Mouse (Mus musculus) heart, adult 8-10 months (tissue): ENCODE results near the gene Ncs1. TPM values are rescaled to one million over a fixed set of nuclear protein-coding genes. Genes with fewer than 3 reads are reported as not detected.

Source experiments
- DNase-seq: peaks from one replicate; pipeline ENCODE4 v3.0.0; 2022; ENCODE audit warnings: low spot score
- total RNA-seq, 4 experiments: library from RNA; stranded (reverse); gene quantifications; 2 replicates each; pipeline ENCODE4 v1.2.4; 2022

The Ncs1 gene
- total RNA-seq, 4 experiments from 2014 or later, result 10.0 to 16.2 (median 14.1) TPM

- DNase-seq, result no peak
These were observed 32.2 kb downstream of the Ncs1 start for GRCm38 (mm10) chr2:31277810-31278209.

GRCm38 (mm10) chr2:31278483-31278882 is 32.9 kb downstream of the Ncs1 start:
- DNase-seq, result no peak

GRCm38 (mm10) chr2:31281138-31281537 is 35.5 kb downstream of the Ncs1 start:
- DNase-seq, result no peak

GRCm38 (mm10) chr2:31282266-31282665 is 36.6 kb downstream of the Ncs1 start:
- no peak for DNase-seq

GRCm38 (mm10) chr2:31282880-31283279 is 37.3 kb downstream of the Ncs1 start:
- no peak for DNase-seq

- no peak for DNase-seq
These were observed 38.9 kb downstream of the Ncs1 start for GRCm38 (mm10) chr2:31284531-31284930.

GRCm38 (mm10) chr2:31291421-31291820 is 45.8 kb downstream of the Ncs1 start:
- peak; percentile 62 for DNase-seq

- peak; percentile 67 for DNase-seq
These were observed 49.4 kb downstream of the Ncs1 start for GRCm38 (mm10) chr2:31294985-31295384.

GRCm38 (mm10) chr2:31296395-31296794 is 50.8 kb downstream of the Ncs1 start:
- DNase-seq, result no peak

GRCm38 (mm10) chr2:31297602-31298268 is 52.1 kb downstream of the Ncs1 start:
- DNase-seq, result peak; percentile 70

GRCm38 (mm10) chr2:31298814-31299213 is 53.2 kb downstream of the Ncs1 start:
- DNase-seq, result no peak

GRCm38 (mm10) chr2:31299266-31299665 is 53.6 kb downstream of the Ncs1 start:
- no peak for DNase-seq

- DNase-seq, result no peak
These were observed 54.4 kb downstream of the Ncs1 start for GRCm38 (mm10) chr2:31299996-31300395.

- no peak for DNase-seq
These were observed 57.6 kb downstream of the Ncs1 start for GRCm38 (mm10) chr2:31303177-31303576.

- DNase-seq, result peak; percentile 46
These were observed 58.6 kb downstream of the Ncs1 start for GRCm38 (mm10) chr2:31304191-31304590.

GRCm38 (mm10) chr2:31304801-31305665 is 59.4 kb downstream of the Ncs1 start:
- DNase-seq, result peak; percentile 43

- peak; percentile 31 for DNase-seq
These were observed 60.1 kb downstream of the Ncs1 start for GRCm38 (mm10) chr2:31305684-31306083.

- DNase-seq, result no peak
These were observed 62.6 kb downstream of the Ncs1 start for GRCm38 (mm10) chr2:31308257-31308656.

- DNase-seq, result no peak
These were observed 63.9 kb downstream of the Ncs1 start for GRCm38 (mm10) chr2:31309549-31309948.

GRCm38 (mm10) chr2:31314007-31314465 is 68.4 kb downstream of the Ncs1 start, which contains the start of gene Hmcn2:
TSS of gene Hmcn2 (plus strand) at chr2:31314415.
- DNase-seq, result no peak

GRCm38 (mm10) chr2:31318162-31318561 is 72.5 kb downstream of the Ncs1 start:
- no peak for DNase-seq

- DNase-seq, result no peak
These were observed 73.6 kb downstream of the Ncs1 start for GRCm38 (mm10) chr2:31319200-31319599.

GRCm38 (mm10) chr2:31327186-31327585 is 81.6 kb downstream of the Ncs1 start:
- DNase-seq, result no peak
